Mouse (Mus musculus) lung, postnatal 25 days (tissue): ENCODE measurements around the gene Klhl32.
A peak's percentile ranks its signal among the peaks of the same experiment; 100 is the strongest.
"Not testable (repeated sequence)": the region's sequence is repeated elsewhere in the genome, so short reads cannot be mapped to it uniquely, and the experiment has no call there.

Experiments
- DNase-seq: peaks from one replicate; pipeline ENCODE4 v3.0.0; 2022; ENCODE audit warnings: low spot score

Gene Klhl32

DNA sequence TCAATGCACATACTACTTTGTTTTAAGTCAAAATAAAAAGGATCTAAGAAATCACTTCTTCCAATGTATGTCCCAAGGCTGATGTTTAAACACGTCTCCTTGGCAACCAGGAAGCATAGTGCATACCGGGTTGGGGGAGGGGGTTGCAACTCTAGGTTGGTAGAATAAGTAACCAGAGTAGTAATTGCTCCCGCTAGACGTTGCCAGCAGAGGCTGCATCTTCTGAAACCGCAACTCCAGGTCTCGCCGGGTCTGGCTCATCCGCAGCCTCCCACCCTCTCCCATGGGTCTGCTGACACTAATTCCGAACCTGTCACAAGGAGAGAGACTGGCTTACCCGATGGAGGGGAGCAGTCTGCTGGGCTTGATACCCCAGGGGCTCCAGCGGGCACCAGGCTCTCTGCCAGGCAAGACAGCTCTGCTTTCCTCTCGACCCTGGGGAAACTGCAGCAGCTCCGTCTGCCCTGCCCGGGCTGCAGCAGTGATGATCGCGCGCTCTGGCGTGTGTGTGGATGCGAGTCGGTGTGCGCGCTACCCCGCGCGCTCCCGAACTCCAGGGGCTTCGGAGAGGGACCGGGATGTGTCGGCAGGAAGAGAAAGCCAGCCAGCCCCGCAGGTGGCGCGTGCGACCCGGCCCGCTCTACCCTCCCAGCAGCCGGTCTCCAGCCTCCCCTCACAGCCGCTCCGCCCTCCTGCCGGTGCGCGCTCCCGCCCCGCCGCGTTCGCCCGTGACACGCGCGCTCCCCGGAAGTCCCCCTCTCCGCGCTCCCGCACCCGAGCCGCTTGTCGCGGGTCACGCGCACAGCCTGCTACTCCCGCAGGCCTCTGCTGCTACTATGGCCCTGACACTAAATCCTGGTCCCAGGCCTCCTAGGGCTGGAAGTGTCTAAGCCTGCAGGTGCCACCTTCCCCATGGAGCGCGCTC, at the start of gene Klhl32:
Gene Klhl32, minus strand, starts transcription at position 724 of the 925 bp plus-strand sequence.
- DNase-seq, result peak; percentile 17

DNA sequence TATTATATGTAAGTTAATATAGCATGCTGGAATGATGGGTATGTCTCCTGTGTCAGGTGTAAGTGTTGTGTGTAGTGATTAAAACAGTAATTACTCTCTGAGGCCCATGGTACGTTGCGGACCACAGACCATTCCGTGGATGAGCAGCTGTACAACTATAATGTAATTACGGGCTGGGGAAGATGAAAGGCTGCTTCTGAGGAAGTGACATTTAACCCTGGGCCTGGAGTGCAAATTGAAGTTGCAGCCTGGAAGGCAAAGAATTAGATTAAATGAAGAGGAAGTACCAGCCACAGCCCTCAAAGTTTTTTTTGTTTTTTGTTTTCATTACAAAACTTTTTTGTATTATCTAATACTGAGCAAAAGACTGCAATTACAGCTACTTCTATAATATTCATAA, 48.2 kb upstream of the Klhl32 start:
- DNase-seq, result no peak

DNA sequence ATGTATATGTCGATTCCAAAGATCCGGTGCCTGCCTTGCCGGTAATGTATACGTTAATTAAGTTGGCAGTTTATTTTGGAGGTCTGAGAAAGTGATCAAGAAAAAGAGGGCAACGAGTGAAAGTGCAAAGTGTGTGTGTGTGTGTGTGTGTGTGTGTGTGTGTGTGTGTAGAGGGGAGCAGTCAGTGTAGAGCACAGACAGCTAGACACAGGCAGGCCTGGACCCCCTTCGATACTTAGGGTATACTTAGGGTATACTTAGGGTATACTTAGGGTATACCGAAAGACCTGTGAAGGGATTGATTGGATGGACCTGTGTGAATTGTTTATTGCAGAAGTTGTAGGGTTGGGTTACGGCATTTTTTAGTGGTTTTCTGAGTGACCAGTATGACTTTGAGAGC, 47.7 kb upstream of the Klhl32 start:
- DNase-seq, result no peak

DNA sequence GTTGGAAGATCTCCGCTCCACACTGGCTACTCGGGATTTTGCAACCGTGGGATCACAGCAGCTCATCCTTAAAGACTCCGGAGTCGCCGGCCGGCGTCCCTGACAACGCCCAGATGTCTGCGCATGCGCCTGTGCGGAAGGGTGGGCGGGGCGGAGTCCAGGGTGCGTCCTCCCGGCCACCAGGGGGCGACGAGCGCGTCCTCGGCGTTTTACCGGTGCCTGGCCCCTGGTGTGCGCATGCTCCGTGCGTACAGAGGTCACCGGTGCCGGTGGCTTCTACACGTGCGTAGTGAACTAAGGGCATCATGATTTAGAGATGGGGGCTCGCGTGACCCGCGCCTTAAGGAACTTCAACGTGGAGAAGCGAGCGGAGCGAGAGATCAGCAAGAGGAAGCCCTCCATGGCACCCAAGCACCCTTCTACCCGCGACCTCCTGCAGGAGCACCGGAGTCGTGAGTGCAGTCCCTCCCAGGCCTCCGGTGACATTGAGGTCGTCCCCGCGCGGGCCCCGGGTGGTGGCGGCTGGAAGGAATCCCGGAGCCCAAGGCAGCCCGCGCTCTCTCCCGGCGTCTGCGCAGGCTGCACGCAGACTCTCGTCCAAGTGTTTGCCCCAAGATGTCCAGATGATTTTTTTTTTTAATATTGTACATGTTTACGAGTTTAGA, 47.1 kb upstream of the Klhl32 start, which contains the start of gene Ndufaf4:
Gene Ndufaf4, plus strand, starts transcription at position 233 of the 665 bp plus-strand sequence.
- DNase-seq, result peak; percentile 95

DNA sequence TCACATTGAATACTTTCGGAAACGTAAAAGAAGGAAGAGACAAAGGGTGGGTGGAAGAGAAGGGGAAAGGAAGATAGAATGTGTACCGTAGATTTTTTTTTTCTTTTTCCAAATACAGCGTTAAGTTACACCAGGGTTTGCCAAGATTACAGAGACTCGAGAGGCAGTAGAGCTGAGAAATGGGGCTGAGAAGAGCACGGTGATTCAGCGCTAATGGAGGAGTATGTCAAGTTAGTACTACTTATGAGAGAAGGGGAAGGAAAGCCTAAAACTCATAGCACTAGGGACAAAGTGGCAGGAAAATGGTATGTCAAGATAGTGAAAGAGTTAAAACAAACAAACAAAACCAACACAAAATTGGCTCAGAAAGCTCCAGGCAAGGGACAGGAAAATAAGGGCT, 46.4 kb upstream of the Klhl32 start:
- no peak for DNase-seq

DNA sequence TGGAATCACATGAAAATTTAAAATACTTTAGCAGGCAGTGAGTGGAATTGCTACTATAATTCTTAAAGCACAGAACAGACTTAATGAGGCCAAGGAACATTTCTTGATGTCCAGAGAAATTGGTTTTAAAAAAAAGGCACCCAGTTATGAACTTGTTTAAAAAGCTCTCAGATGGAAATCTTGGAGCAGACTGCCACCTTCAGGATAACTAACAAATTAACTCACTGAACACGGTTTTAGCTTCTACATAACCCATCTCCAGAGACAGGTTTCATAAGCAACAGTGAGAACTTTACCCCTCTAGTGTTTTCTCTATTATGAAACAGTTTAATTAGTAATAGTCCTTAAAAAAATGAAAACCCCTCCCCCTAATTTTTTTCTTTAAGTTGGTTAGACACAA, 45.9 kb upstream of the Klhl32 start:
- peak; percentile 52 for DNase-seq

DNA sequence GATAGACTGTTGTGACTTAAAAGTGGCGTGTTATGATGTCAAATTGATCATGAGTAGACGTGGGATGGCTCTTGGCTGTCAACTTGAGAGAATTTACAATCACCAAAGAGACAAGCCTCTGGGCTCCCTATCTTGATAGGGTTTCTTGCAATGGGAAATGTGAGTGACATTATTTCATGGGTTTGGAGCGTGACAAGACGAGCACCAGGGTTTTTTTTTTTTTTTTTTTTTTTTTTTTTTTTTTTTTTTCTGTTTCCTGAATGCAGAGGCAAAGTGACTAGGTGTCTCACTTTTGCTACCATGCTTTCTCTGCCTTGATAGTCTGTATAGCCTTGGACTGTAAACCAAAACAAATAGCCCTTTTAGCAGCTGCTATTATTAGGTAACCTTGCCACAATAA, 43.7 kb upstream of the Klhl32 start:
- DNase-seq, result no peak

DNA sequence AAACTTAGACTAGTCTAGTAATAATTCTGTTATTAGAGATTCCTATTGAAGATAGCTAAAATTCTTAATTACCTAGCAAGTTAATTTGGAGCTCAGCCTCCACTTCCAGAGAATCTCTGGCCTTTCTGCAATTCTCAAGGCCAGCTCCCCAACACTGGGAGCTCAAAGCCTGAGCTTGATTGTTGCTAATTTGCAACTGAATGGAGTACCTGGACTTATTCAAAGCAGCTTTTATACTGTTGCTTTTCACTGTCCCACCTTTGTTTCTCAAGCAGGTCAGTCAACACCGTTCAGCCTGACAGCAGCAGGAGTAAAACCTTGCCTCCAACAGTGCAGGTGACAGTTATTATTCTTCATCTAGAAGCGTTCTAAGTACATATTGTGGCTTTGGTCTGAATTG, 41.4 kb upstream of the Klhl32 start:
- not testable (repeated sequence) for DNase-seq

DNA sequence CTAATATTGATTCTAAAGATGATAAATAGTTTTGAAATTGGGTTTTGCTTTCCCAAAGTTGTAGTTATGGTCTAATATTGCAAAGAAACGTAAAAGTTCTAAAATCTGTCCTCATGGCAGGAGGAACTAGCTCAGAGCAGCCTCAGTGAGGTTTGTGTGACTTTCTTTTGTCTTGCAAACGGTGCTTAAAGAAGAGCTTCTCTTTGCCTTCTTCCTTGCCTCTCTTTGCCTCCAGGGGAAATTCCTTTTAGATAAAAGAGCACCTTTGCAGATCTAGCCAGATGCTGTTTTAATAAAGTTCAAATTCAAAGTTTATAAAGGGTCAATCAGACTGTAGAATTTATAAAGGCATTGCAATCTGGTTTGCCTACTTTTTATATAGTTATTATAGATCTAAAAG, 38.5 kb upstream of the Klhl32 start:
- not testable (repeated sequence) for DNase-seq

DNA sequence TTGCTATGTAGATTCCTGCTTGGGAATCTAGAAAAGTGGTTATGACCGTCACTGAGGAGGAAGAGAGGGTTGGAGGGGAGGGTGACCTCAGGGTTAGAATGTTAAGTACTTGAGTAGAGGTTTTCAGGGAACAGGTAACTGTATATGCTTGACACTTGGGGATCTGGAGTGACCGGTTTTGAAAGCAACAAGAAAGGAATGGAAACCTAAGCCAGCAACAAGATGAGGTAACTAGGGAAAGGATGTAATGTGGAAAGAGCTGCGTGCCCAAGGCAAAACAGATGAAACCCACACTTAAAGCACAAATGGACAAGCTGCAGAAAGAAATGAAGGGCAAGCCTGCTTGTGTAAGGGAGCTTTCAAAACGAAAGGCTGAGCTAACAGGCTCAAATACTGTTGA, 18.3 kb upstream of the Klhl32 start:
- DNase-seq, result peak; percentile 8

DNA sequence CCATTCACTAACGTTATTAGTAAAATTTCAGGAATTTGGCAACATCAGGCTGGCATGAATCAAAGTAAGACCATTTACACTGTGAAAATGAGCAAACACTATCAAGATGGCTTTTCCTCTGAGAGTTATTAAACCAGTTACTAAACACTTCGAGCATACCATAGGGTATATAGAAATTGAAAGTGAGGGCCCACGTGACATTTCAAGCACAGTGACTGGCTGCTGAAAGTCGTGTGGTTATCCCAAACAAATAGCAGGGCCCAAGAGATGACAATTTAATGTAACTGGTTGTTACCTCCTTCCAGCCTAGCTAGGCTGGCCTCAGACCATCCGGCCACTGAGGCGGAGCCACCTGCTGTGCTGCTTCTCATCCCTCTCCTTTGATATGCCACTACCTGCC, 14.8 kb upstream of the Klhl32 start:
- DNase-seq, result no peak

DNA sequence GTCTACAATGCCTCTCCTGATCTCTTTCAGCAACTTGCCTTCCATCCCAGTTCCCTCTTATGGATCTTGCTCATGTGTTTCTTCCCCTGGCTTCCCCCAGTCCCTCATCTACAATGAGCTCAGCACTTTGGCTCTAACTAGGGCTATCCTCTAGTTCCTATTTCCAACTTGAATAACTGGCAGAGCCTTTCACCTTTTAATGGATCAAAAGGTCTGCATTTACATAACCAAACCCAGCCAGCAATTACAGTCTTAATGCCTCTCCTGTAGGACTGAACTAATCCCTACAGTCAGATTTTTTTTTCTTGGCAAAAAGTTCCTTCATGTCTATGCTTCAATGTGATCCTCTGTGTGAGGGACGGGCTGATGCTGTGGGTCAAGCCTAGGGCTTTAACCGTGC, 3.5 kb downstream of the Klhl32 start:
- DNase-seq, result no peak

DNA sequence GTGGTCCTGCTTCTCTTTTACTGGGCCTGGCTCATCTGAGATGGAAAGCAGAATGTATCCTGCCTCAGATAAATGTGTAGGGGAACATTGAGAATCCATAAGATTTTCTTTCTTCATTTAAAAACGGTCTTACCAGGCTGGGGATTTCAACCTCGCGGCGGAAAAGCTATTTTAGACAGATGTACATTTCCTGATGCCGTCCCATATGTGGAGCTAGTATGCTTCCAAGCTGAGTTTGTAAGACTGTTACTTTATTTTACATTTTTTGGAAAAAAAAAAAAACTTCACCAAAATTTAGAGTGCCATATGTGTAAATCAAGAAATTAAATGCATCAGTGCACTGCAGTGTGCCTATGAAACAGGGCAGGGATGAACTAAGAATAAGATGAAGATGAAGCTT, 5.4 kb downstream of the Klhl32 start:
- no peak for DNase-seq

DNA sequence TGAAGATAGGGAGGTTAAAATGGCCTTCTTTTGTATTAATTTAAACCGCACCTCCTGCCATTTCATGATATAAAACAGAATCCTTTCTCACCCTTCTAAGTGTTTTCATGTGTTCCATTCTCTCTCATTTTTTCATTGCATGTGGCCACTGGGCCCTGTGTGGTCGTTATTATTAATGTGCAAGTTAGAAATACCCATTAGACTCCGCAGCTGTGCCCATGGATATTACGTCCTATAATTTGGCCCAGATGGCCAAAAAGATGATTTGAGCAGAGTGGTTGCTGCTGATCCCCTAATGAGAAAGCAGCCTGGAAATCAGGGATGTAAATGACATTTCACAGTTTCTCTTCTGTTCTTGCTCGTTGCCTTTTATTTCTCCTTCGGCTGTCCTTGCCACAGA, 12.4 kb downstream of the Klhl32 start:
- DNase-seq, result no peak

DNA sequence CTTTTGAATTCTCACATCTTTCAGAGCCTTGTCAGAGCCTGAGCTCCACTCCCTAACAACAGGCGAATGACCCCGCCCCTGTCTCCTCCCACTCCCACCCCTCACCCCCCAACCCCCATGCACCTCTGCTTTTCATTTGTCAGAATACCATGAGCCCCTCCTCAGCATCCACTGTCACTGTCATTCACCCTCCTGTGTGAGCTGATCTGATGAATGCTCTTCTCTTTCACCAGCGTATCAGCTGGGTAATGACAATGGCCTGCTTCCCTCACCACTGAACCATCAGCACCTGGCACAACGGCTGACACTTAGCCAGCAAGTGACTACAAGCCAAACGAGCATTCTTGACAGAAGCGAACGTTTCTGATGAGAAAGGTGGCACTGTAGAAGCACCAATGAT, 15.4 kb downstream of the Klhl32 start:
- DNase-seq, result no peak

DNA sequence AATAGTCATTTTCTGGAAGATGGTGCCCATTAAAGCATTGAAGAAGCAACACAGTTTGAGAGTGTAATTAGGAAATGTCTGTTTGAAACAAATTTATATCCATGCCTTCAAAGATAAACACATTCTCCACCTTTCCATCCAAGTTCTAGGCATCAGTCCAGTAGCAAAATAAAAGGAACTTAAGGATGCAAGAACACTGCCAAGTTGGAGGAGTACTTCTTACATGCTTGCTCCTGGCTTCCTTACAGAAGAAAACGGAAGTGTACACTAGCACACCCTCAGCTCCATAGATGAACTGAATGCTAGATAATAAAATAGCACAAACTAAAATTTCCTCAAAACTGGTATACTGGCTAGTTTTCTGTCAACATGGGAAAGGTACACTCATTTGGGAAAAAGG, 42.6 kb downstream of the Klhl32 start:
- DNase-seq, result no peak

DNA sequence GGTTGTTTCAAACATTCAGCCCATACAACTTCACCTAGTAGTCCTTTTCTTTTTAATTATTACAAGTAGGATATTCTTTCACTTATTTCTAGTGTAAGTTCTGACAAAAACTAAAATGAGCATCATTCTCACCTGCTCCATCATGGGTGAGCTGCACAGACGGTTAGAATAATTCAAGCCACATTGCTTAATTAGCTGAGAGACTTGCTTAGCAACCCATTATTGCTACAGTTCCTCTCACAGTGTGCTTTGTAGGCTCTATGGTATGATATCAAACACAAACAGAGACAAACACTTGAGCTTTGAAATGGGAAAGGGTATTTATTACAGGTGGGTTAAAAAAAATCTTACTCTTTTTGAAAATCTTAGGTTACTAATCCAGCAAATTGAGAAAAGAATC, 49.0 kb downstream of the Klhl32 start:
- no peak for DNase-seq

DNA sequence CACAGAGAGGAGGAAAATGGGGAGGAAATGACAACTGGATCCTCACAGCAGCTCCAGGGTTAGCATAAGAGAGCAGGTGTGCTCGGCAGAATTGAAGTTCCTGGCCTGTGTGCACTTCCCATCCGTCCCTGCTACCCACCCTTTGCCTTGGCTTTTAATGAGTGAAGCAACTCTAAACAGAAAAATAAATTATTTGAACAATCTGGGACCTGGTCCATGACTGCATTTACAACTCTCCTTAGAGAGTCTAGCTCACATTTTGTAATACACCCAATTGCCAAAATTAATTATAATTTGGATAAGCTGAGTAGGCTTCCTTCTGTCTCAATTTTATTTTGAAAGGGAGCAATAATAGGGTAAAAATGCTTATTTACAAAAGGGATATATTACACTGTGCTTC, 49.6 kb downstream of the Klhl32 start:
- DNase-seq, result no peak

DNA sequence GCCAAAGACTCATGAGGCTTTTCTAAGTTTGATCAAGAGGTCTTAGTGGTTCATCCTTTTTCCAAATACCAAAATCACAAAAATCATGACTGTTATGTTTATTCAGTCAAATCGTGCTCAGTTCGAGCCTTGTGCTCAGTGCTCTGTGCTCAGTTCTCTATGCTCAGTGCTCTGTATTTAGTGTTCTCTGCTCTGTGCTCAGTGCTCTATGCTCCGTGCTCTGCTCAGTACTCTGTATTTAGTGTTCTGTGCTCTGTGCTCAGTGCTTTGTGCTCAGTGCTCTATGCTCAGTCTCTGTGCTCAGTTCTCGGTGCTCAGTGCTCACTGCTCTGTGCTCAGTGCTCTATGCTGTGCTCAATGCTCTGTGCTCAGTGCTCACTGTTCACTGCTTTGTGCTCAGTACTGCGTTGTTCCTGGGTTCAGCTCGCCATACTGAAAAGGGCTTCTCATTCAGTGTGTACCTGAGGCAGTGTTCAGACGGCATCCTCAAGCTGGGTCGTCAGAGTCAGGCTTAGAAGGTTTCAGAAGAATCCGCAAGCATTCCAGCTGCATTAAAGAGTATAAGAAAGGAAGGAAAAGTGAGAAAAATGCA, 50.5 kb downstream of the Klhl32 start:
- DNase-seq, result no peak

DNA sequence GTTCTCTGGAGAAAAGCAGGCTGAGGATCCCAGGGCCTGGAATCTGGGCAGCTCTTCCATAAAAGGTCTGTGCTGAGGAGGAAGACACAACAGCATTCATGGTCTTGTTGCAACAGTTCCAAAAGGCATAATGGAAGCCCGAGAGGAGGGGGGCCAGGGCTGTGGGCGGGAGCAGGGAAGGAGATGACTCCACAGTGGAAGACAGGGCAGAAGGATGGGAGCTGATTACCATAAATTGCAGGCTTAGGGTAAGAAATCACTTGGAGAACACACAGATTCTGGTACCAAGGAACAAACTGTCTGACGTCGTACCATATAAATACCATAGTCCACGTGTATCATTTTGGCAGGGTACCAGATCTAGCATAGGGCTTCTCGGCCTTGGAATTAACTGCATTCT, 51.9 kb downstream of the Klhl32 start:
- no peak for DNase-seq

DNA sequence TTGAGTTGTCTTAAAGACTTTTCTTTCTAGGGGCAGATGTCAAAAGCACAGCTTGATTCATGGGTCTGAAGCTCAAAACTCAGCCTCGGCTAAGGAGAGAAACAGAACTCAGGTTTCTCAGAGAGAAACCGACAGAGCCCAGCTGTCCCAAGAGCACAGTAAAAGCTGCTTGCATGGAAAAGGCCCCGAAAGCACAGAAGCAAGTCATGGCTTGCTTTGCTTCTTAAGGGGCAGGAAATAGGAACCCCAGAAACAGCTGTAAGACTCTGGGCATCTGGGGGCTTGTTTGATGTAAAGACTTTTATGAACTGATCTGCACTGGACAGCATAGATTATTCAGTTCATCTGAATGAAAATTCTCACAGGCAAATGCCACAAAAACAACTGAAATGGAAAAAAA, 53.1 kb downstream of the Klhl32 start:
- no peak for DNase-seq

DNA sequence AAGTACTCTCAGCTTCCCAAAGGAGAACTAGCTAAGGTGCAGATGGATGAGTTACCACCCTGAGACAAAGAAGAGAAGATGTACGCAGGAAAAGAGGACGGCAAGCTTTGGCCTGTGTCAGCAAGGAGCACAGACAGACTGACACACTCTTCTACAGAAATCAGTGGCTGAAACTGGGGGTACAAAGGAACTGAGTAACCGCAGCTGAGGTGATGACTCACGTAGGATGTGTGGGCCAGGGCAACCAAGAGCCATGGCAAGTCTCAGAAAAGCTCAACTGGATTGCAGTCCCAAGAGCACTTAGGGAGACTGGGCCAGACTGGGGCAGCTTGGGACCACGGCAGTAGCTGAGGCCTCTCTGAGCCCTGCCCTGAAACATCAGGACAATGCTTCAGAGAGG, 53.6 kb downstream of the Klhl32 start:
- no peak for DNase-seq

DNA sequence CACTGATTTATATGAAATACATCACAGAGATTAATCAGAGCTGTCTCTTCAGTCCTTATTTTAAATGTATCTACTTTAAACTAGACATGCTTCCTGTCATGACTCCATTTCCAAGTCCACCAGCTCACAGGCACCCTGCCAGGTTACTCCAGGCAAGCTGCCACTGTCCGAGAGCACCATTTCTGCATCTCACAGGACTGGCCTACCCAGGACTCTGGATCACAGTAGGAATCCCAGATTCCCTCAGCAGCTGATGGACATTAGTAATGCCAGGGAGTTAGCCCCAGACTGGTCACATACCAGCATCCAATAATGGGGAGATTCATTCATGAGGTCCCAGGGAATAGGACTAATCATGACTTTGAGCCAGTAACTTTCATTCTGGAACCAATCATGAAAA, 54.7 kb downstream of the Klhl32 start:
- DNase-seq, result no peak
